Mouse (Mus musculus) liver, embryonic 13.5 days (tissue): Measurements from ENCODE around the gene Ets2. TPM values are rescaled to one million over a fixed set of nuclear protein-coding genes. Genes with fewer than 3 reads are reported as not detected.
A peak's percentile ranks its signal among the peaks of the same experiment; 100 is the strongest.

Experiments used
- ATAC-seq: fragments of 200-750 bp; cut with Nextera tagmentation; 2 replicates; pipeline ENCODE4 v1.8.0; 2017; ENCODE audit warnings: low read depth, mild to moderate bottlenecking, moderate number of reproducible peaks, moderate library complexity
- DNase-seq: peaks from one replicate; pipeline ENCODE4 v3.0.0; 2022
- H3K27ac ChIP-seq: fragments of 300-500 bp; sonication (generic); 2 replicates; pipeline ENCODE4 v1.5.1; 2015; ENCODE audit warnings: moderate library complexity, mild to moderate bottlenecking, inconsistent platforms
- H3K27me3 ChIP-seq: fragments of 300-500 bp; sonication (generic); 2 replicates; pipeline ENCODE4 v1.6.1; 2015; ENCODE audit warnings: mild to moderate bottlenecking, inconsistent platforms
- H3K36me3 ChIP-seq: fragments of 300-500 bp; sonication (generic); 2 replicates; pipeline ENCODE4 v1.6.1; 2015; ENCODE audit warnings: mild to moderate bottlenecking, inconsistent platforms
- H3K4me1 ChIP-seq: fragments of 300-500 bp; sonication (generic); replicated peaks from 2 replicates; pipeline ENCODE4 v1.6.1; 2015; ENCODE audit warnings: inconsistent platforms
- H3K4me2 ChIP-seq: fragments of 300-500 bp; sonication (generic); 2 replicates; pipeline ENCODE4 v1.6.1; 2015; ENCODE audit warnings: inconsistent platforms, mild to moderate bottlenecking, moderate library complexity
- H3K4me3 ChIP-seq: fragments of 300-500 bp; sonication (generic); replicated peaks from 2 replicates; pipeline ENCODE4 v1.5.1; 2015; ENCODE audit warnings: mild to moderate bottlenecking, inconsistent platforms
- H3K9ac ChIP-seq: fragments of 300-500 bp; sonication (generic); 2 replicates; pipeline ENCODE4 v1.6.1; 2015; ENCODE audit warnings: mild to moderate bottlenecking, inconsistent platforms
- H3K9me3 ChIP-seq: fragments of 300-500 bp; sonication (generic); replicated peaks from 2 replicates; pipeline ENCODE4 v1.6.1; 2016; ENCODE audit warnings: inconsistent platforms
- WGBS: fragments of 180-500 bp; shearing (Covaris S2); methylation state at CpG from one replicate; pipeline ENCODE4 v1.1.7; 2015; ENCODE audit not compliant: insufficient replicate concordance; 5-methylcytosine and 5-hydroxymethylcytosine counted together
- polyA plus RNA-seq: library from polyadenylated mRNA; unstranded; fragments of >200 nt; fragmentation: Nextera tagmentation; extraction: Ambion mirVana; gene quantifications from 2 replicates; pipeline ENCODE4 v1.2.1, GENCODE M21; 2015

Ets2 gene
- polyA plus RNA-seq, 1 experiment from 2014 or later, result 10.2 TPM

GRCm38 (mm10) chr16:95668151-95668993, 33.5 kb upstream of the Ets2 start:
- DNase-seq (no peak), ATAC-seq (no peak)
- WGBS, result 61% methylated on average over 19 of the region's 19 CpGs
- no peak overlapping the region for H3K9ac ChIP-seq
- peaks cover 10% of the 10 kb centered on the region for H3K4me1 ChIP-seq
- no peaks in the 10 kb centered on the region for H3K9me3 ChIP-seq
- H3K36me3 ChIP-seq, result no peaks in the 10 kb centered on the region
- H3K4me2 ChIP-seq, result no peak overlapping the region
- no peak overlapping the region for H3K4me3 ChIP-seq
- H3K27ac ChIP-seq, result no peak overlapping the region
- H3K27me3 ChIP-seq, result no peaks in the 10 kb centered on the region

- Histone ChIP-seq H3K9me3 (no peaks in the 10 kb centered on the region), H3K4me2 (peak overlapping the region; percentile 15; the same call in 1 of the 2 replicates), H3K27ac (no peak overlapping the region), H3K4me3 (no peak overlapping the region), H3K9ac (no peak overlapping the region), H3K4me1 (peaks cover 8% of the 10 kb centered on the region; the same call in 1 of the 2 replicates), H3K27me3 (no peaks in the 10 kb centered on the region), H3K36me3 (no peaks in the 10 kb centered on the region)
- 37% methylated on average over 5 of the region's 5 CpGs for WGBS
- DNase-seq, result no peak
- ATAC-seq, result peak; percentile 55
These were observed 27.4 kb upstream of the Ets2 start for GRCm38 (mm10) chr16:95674452-95674921.

- peaks cover 8% of the 10 kb centered on the region; the same call in 1 of the 2 replicates for H3K4me1 ChIP-seq
- H3K36me3 ChIP-seq, result no peaks in the 10 kb centered on the region
- H3K27ac ChIP-seq, result no peak overlapping the region
- H3K9me3 ChIP-seq, result no peaks in the 10 kb centered on the region
- H3K9ac ChIP-seq, result no peak overlapping the region
- H3K4me3 ChIP-seq, result no peak overlapping the region
- no peaks in the 10 kb centered on the region for H3K27me3 ChIP-seq
- WGBS, result 59% methylated on average over 11 of the region's 11 CpGs
- DNase-seq (no peak), ATAC-seq (no peak)
- no peak overlapping the region for H3K4me2 ChIP-seq
These were observed 26.7 kb upstream of the Ets2 start for GRCm38 (mm10) chr16:95675212-95675611.

GRCm38 (mm10) chr16:95676668-95677067, 25.2 kb upstream of the Ets2 start:
- Histone ChIP-seq H3K27me3 (no peaks in the 10 kb centered on the region), H3K9me3 (no peaks in the 10 kb centered on the region), H3K27ac (no peak overlapping the region), H3K9ac (no peak overlapping the region), H3K4me2 (no peak overlapping the region), H3K36me3 (no peaks in the 10 kb centered on the region), H3K4me3 (no peak overlapping the region), H3K4me1 (peaks cover 8% of the 10 kb centered on the region; the same call in 1 of the 2 replicates)
- DNase-seq, result no peak
- no peak for ATAC-seq
- WGBS, result 68% methylated on average over 3 of the region's 3 CpGs

GRCm38 (mm10) chr16:95682431-95682892, 19.4 kb upstream of the Ets2 start:
- WGBS, result 55% methylated on average over 6 of the region's 6 CpGs
- peak overlapping the region; percentile 66; the same call in 1 of the 2 replicates for H3K27ac ChIP-seq
- DNase-seq, result no peak

GRCm38 (mm10) chr16:95685807-95686206, 16.1 kb upstream of the Ets2 start:
- WGBS, result 35% methylated on average over 2 of the region's 2 CpGs

More at GRCm38 (mm10) chr16:95682431-95682892, 19.4 kb upstream of the Ets2 start:
- no peaks in the 10 kb centered on the region for H3K36me3 ChIP-seq
- H3K27me3 ChIP-seq, result no peaks in the 10 kb centered on the region
- H3K4me1 ChIP-seq, result peaks cover 12% of the 10 kb centered on the region
- H3K9me3 ChIP-seq, result no peaks in the 10 kb centered on the region
- ATAC-seq, result peak; percentile 81
- H3K4me3 ChIP-seq, result no peak overlapping the region
- H3K9ac ChIP-seq, result no peak overlapping the region
- no peak overlapping the region for H3K4me2 ChIP-seq

GRCm38 (mm10) chr16:95686246-95686645, 15.6 kb upstream of the Ets2 start:
- no peak for ATAC-seq

More at GRCm38 (mm10) chr16:95685807-95686206, 16.1 kb upstream of the Ets2 start:
- no peak for ATAC-seq
- no peak overlapping the region for H3K9ac ChIP-seq
- H3K27ac ChIP-seq, result peak overlapping the region; percentile 3; the same call in 1 of the 2 replicates
- peaks cover 12% of the 10 kb centered on the region for H3K4me1 ChIP-seq
- H3K4me3 ChIP-seq, result no peak overlapping the region
- no peak for DNase-seq
- H3K4me2 ChIP-seq, result no peak overlapping the region
- H3K36me3 ChIP-seq, result no peaks in the 10 kb centered on the region
- no peaks in the 10 kb centered on the region for H3K9me3 ChIP-seq
- H3K27me3 ChIP-seq, result no peaks in the 10 kb centered on the region

GRCm38 (mm10) chr16:95686901-95687300, 15.0 kb upstream of the Ets2 start:
- H3K4me2 ChIP-seq, result no peak overlapping the region
- H3K36me3 ChIP-seq, result no peaks in the 10 kb centered on the region
- H3K9me3 ChIP-seq, result no peaks in the 10 kb centered on the region
- no peaks in the 10 kb centered on the region for H3K27me3 ChIP-seq
- no peak for ATAC-seq
- peaks cover 11% of the 10 kb centered on the region for H3K4me1 ChIP-seq
- H3K27ac ChIP-seq, result no peak overlapping the region
- DNase-seq, result no peak
- 64% methylated on average over 8 of the region's 8 CpGs for WGBS
- no peak overlapping the region for H3K9ac ChIP-seq
- no peak overlapping the region for H3K4me3 ChIP-seq

More at GRCm38 (mm10) chr16:95686246-95686645, 15.6 kb upstream of the Ets2 start:
- no peak overlapping the region for H3K9ac ChIP-seq
- peaks cover 12% of the 10 kb centered on the region for H3K4me1 ChIP-seq
- H3K27ac ChIP-seq, result no peak overlapping the region
- DNase-seq, result no peak
- H3K4me2 ChIP-seq, result no peak overlapping the region
- 65% methylated on average over 6 of the region's 6 CpGs for WGBS
- H3K4me3 ChIP-seq, result no peak overlapping the region
- no peaks in the 10 kb centered on the region for H3K36me3 ChIP-seq
- no peaks in the 10 kb centered on the region for H3K27me3 ChIP-seq
- H3K9me3 ChIP-seq, result no peaks in the 10 kb centered on the region

GRCm38 (mm10) chr16:95688010-95688409, 13.9 kb upstream of the Ets2 start:
- Histone ChIP-seq H3K9me3 (no peaks in the 10 kb centered on the region), H3K4me2 (no peak overlapping the region), H3K27me3 (no peaks in the 10 kb centered on the region), H3K4me1 (peaks cover 7% of the 10 kb centered on the region), H3K4me3 (no peak overlapping the region), H3K27ac (no peak overlapping the region), H3K36me3 (no peaks in the 10 kb centered on the region), H3K9ac (no peak overlapping the region)
- no peak for ATAC-seq
- no peak for DNase-seq
- WGBS, result 58% methylated on average over 4 of the region's 4 CpGs

- H3K36me3 ChIP-seq, result no peaks in the 10 kb centered on the region
- no peak overlapping the region for H3K4me3 ChIP-seq
- 42% methylated on average over 6 of the region's 6 CpGs for WGBS
- H3K27me3 ChIP-seq, result no peaks in the 10 kb centered on the region
- no peak overlapping the region for H3K4me2 ChIP-seq
- no peaks in the 10 kb centered on the region for H3K9me3 ChIP-seq
- no peak for ATAC-seq
- DNase-seq, result no peak
- H3K4me1 ChIP-seq, result peaks cover 10% of the 10 kb centered on the region
- H3K27ac ChIP-seq, result no peak overlapping the region
- no peak overlapping the region for H3K9ac ChIP-seq
These were observed 5.3 kb upstream of the Ets2 start for GRCm38 (mm10) chr16:95696599-95696998.

GRCm38 (mm10) chr16:95699721-95700120, 2.2 kb upstream of the Ets2 start:
- no peaks in the 10 kb centered on the region for H3K27me3 ChIP-seq
- peaks cover 22% of the 10 kb centered on the region for H3K4me1 ChIP-seq
- ATAC-seq, result no peak
- WGBS, result 43% methylated on average over 3 of the region's 3 CpGs
- H3K27ac ChIP-seq, result peak overlapping the region; percentile 58
- H3K4me3 ChIP-seq, result no peak overlapping the region
- no peaks in the 10 kb centered on the region for H3K9me3 ChIP-seq
- no peak overlapping the region for H3K9ac ChIP-seq
- no peaks in the 10 kb centered on the region; the same call in 1 of the 2 replicates for H3K36me3 ChIP-seq
- no peak overlapping the region for H3K4me2 ChIP-seq
- no peak for DNase-seq
